Mouse (Mus musculus) urinary bladder, adult 2 months (tissue): Measurements from ENCODE around the gene Rps15a. TPM values are rescaled to one million over a fixed set of nuclear protein-coding genes. Genes with fewer than 3 reads are reported as not detected.

ENCODE experiments used
- DNase-seq: peaks from one replicate; pipeline ENCODE4 v3.0.0; 2022; ENCODE audit warnings: low spot score
- polyA plus RNA-seq: library from polyadenylated mRNA; depleted of rRNA; stranded (reverse); fragments of >200 nt; gene quantifications from 2 replicates; pipeline ENCODE4 v1.2.3, GENCODE M21; 2012; rRNA removed

The Rps15a gene
- polyA plus RNA-seq, 1 experiment, result 4,149 TPM

- DNase-seq, result no peak
Measured at GRCm38 (mm10) chr7:118116787-118117538, 975 bp upstream of the Rps15a start.

GRCm38 (mm10) chr7:118115533-118115876 lies 483 bp downstream of the Rps15a start:
- DNase-seq, result no peak

GRCm38 (mm10) chr7:118113541-118114297 lies 2.3 kb downstream of the Rps15a start:
- DNase-seq, result no peak

GRCm38 (mm10) chr7:118111128-118111527 lies 4.9 kb downstream of the Rps15a start:
- no peak for DNase-seq

GRCm38 (mm10) chr7:118107671-118108070 lies 8.3 kb downstream of the Rps15a start:
- DNase-seq, result no peak

- no peak for DNase-seq
Measured at GRCm38 (mm10) chr7:118104458-118105052, 11.4 kb downstream of the Rps15a start.

- DNase-seq, result no peak
Measured at GRCm38 (mm10) chr7:118103462-118104379, 12.3 kb downstream of the Rps15a start.

GRCm38 (mm10) chr7:118102678-118103461 lies 13.1 kb downstream of the Rps15a start:
- no peak for DNase-seq

- no peak for DNase-seq
Measured at GRCm38 (mm10) chr7:118102231-118102630, 13.8 kb downstream of the Rps15a start.

GRCm38 (mm10) chr7:118097615-118098014 lies 18.4 kb downstream of the Rps15a start:
- no peak for DNase-seq

GRCm38 (mm10) chr7:118079987-118080386 lies 36.0 kb downstream of the Rps15a start:
- DNase-seq, result no peak

GRCm38 (mm10) chr7:118079097-118079496 lies 36.9 kb downstream of the Rps15a start:
- DNase-seq, result no peak

- no peak for DNase-seq
Measured at GRCm38 (mm10) chr7:118067261-118067660, 48.7 kb downstream of the Rps15a start.

GRCm38 (mm10) chr7:118056300-118056699 lies 59.7 kb downstream of the Rps15a start:
- no peak for DNase-seq

Other genes with a start within 250 kb of the Rps15a start
- gene Arl6ip1, start 13.5 kb upstream of the Rps15a start, polyA plus RNA-seq, result 128 and 139 TPM in 2 replicates
- gene Smg1, start 127.5 kb upstream of the Rps15a start, polyA plus RNA-seq, result 41.9 and 46.2 TPM in 2 replicates